Mouse (Mus musculus) cerebellum, postnatal 36 days (tissue): ENCODE measurements around the gene Lenep.

ENCODE experiments used
- DNase-seq, 2 experiments: peaks; one replicate each; pipeline ENCODE4 v3.0.0; 2021 to 2022; ENCODE audit warnings: mixed read lengths in 2 of 2

Lenep gene

DNA sequence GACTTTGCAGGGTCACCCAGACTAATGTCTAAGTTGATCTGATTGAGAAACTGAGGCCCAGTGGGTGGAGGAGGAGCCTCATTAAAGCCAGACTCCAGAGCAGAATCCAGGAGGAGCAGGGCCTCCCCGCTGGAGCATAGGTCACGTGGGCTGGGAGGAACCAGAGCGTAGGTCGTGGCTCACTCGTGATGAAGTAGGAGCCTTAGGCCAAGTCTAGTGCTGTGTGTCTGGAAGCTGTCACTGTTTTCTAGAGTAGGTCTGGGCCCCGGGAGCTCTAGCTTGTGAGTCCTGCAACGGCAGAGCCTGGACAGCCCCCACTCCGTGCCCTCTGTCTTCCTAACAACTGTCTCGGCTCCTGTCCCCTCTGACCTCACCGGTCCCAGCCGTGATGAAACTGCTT lies 35.3 kb downstream of the Lenep start:
- DNase-seq, result no peak

DNA sequence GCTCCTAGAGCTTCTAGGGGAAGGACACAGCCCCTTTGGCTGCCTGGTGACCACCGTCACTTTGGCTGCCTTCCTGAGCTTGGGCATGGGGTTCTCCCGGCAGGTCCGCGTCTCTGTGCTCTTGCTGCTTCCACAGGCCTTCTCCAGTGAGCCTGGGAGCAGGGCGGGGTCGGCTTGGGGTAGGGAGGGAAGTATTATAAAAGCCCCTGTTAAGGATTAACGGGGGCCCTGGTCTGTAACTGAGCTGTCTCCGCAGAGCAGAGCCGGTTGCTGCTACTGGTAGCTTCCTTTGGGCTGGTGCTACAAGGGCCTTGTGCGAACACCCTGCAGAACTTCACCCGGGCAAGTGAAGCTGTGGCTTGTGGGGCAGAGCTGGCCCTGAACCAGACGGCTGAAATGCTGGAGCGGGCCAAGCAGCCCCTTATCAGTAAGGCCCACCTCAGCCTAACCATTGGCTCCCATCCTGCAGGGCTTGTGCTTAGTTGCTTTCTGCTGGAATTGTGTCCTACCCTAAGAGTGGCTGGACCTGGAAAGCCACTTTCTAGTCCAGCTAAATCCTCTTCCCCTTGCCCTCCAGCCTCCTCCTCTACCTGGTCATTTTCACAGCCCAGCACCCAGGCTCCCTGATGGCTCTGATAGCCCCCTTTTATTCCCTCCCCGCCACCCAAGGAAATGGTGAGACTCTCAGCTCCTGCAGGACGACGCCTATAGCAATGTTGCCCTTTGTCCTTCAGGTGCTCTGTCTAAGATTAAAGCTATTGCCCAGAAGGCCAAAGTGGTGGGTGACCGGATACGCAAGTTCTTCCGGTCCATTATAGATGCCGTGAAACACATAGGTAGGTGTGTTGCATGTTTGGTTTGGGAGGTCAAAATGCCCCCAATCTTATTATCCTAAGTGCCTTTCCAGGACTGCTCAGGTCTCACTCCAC lies 36.8 kb downstream of the Lenep start:
- DNase-seq, result no peak

DNA sequence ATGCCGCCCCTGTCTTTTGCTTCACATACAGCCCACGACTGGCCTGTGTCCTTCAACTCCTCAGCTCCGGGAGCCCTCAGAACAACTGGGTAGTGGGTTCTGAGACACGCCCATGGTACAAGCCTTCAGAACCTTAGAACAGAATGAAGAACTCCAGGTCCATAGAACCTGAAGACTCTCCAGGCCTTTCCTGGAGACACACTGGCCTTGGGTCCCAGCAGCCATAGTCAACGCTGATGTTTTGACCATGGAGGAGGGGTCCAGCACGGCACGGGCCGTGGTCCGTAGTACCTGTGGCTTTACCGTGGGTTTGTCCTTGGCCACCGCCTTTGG lies 37.5 kb downstream of the Lenep start, which contains the start of gene Dcst1:
Dcst1 (minus strand) TSS at position 101 of the 333 bp plus-strand sequence.
- DNase-seq, result no peak

DNA sequence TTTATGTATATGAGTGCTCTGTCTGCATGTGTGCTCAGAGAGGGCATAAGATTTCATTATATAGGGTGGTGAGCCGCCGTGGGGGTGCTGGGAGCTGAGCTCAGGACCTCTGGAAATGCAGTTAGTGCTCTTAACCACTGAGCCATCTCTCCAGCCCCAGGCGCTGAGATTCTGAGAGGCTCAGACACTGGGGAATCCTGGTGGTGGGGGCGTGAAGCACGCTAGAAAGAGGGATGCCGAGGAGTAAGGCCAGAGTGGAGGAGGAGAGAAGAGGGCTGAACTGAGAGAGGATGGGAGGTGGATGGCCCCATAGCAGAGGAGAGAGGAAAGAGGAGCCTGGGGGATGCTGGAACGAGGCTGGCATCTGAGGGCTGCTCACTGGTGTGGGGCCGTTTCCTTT lies 38.0 kb downstream of the Lenep start:
- DNase-seq, result no peak

DNA sequence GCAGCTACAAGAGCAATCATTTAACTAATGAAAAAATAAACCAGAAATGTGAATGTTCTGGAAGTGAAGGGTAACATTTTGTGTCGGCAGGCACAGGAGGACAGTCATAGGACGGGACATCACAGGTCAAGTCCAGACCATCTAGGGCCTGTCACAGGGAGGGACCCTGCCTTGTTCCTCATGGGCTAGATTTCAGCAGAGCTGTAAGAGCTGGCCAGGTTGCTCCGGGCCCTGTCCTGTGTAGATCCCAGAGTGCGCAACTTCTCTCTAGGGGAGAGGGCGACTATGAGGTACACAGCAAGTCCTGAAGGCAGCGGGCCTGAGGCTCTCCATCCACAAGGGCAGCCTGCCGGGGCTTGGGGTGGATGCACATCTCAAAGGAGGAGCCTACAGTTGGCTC lies 40.9 kb downstream of the Lenep start, which contains the start of gene Dcst2:
Dcst2 (plus strand) TSS at position 301 of the 400 bp plus-strand sequence.
- DNase-seq, result no peak

DNA sequence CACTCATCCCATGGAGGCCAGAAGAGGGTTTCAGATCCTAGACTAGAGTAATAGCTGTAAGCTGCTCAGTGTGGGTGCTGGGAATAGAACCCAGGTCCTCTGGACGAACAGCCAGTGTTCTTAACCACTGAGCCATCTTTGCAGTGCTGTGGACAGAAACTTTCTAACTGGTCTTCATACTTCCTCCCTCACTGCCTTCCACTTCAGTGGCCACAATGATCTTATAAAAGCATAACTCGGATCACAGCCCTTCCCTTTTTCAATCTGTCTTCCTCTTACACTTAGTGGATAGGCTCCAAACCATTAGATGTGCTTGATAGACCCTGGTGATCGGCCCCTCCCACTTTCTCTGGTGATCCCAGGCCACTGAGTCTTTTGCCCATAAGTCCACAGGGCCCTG lies 42.4 kb downstream of the Lenep start:
- no peak for DNase-seq

DNA sequence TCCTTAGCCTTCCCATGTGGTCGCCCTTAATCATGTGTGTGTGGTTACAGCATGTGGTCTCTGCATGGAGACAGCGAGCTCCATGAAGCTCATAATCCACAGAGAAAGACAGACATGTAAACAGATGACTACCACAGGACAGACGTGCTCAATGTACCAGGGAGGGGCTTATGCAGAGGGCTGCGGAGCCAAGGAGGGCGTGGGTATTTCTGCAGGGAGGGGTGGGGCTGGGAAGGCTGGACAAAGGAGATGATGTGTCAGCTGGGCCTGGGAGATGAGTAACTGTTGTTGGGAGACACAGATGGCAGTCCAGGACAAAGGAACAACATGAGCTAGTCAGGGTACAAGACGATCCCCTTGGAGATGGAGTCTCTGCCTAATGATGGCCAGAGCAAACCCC lies 43.0 kb downstream of the Lenep start:
- no peak for DNase-seq

DNA sequence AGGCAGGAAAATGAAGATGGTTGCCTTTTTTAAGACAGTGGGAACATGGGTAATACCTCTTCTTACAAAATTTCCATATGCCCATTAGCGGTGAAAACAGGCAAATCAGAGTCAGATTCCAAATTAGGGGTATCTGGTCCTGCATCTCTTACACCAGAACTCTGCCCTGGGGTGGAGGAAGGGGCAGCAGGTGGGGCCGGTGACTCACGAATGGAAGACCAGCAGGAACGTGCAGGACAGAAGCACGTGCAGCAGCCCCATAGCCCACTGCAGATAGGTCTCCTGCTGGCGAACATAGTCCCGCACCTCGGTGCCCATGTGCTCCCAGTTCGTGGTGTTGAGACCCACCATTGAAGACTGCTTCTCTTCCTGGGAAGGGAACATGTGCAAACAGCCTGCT lies 46.6 kb downstream of the Lenep start:
- no peak for DNase-seq

DNA sequence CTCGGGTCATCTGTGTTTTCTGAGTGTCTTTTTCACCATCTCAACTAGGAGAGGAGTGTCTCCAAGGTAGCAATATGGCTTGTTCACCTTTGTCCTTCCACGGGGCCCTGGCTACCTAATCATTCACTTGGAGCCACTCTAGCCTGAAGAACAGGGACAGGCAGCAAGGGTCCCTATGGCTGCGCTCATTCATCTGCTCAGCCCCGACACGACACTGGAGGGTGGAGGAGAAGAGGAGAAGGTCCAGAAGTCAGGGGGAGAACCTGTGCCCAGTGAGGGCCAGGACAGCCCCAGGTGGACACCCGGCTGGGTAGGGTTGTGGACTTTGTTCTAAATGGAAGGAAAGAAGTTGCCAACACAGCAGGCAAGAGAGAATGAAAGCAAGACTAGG lies 47.1 kb downstream of the Lenep start:
- no peak for DNase-seq

DNA sequence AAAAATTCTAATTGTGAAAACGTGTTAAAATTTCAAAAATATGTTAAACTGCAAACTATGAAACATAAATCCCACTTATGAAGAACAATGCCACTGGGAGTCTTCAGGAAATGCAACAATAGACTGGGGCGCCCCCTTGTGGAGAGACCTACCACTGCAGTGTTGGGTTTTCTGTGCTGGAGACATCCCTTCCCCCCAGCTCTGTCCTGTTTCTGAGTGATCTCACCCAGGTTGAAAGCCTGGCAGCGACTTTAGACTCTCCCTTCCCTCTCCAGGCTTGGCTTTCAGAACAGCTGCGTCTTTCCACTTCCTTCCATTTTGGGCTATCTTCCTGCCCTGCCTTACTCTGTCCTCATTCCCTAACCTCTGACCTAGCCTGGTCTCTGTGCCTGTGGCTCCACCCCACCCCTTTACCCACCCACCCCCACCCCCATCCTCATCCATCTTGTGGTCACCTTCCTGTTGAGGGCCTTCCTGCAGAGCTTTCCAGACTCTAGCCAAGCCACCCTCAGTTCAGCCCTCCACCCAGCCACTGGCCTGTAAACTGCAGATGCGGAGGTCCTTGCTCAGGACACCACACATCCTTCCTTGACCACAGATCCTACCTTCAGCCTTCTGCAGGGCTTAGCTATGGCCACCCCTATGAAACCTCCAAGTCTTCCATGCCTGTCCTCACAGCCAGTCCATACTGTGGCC lies 47.6 kb downstream of the Lenep start:
- DNase-seq, result peak; percentile 90 to 92

DNA sequence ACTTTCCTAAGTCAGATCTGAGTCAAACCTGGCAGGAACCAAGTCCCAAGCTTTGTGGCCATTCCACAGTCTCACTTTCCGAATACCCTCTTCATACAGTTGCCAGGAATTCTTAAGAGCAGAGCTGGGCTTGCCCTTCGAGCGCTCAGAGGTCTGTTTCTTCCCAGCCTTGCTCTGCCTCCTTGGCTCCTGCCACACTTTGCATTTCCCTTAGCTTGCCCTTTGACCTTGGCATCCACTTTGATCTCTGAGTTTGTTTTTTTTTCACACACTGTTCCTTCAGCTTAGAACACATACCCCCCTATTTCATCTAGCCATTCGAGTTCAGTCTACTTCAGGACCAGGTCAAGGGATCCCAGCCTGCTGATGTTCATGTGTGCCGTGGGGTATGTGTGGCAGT lies 51.3 kb downstream of the Lenep start:
- no peak for DNase-seq
